Mouse (Mus musculus): ENCODE results near the gene Socs3.

DNA sequence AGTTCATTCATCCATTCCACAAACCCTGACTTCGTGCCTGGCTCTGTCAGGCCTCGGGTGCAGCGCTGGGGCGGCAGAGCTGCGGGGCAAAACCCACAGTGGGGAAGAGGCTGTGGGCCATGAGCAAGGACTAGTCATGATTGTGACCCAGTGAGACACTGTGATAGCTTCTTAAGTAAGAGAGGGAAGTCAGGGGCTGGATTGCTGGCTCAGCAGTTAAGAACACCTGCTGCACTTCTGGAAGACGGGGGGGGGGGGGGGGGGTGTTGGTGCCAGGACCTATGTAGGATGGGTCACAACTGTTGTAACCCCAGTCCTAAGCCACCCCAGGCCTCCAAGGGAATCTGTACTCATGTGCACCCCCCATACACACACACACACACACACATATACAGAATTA is 1.3 kb upstream of the Socs3 start:
- TF ChIP-seq POLR2A (IDR thresholded peaks at IDR 0.05; ENCODE audit: extremely low read depth, insufficient read depth, low read length) (no peak), CTCF (IDR thresholded peaks at IDR 0.05; ENCODE audit: low read depth, low read length) (no peak)
